Mouse (Mus musculus): ENCODE results near the gene Rbfox3. TPM values are rescaled to one million over a fixed set of nuclear protein-coding genes. Genes with fewer than 3 reads are reported as not detected.

Rbfox3 gene
- polyA plus RNA-seq, 1 experiment from 2014 or later: 56.3 TPM

- WGBS: 81% methylated on average over 13 of the region's 13 CpGs
- Histone ChIP-seq H3K4me3 (replicated peaks; ENCODE audit: low read length) (no peak overlapping the region), H3K4me1 (replicated peaks; ENCODE audit: control insufficient read depth, insufficient read depth, low read length) (peaks cover 5% of the 10 kb centered on the region; the same call in 1 of the 2 replicates), H3K27me3 (replicated peaks; ENCODE audit: control insufficient read depth, insufficient read depth, low read length) (no peaks in the 10 kb centered on the region), H3K36me3 (ENCODE audit: control insufficient read depth, insufficient read depth) (no peaks in the 10 kb centered on the region), H3K9ac (replicated peaks; ENCODE audit: low read depth, low read length) (no peak overlapping the region), H3K9me3 (ENCODE audit: control insufficient read depth, low read length) (no peaks in the 10 kb centered on the region), H3K27ac (ENCODE audit: low read length) (no peak overlapping the region), H3K4me2 (ENCODE audit: low read length) (no peak overlapping the region)
- no peak for ATAC-seq
Measured at GRCm38 (mm10) chr11:118652401-118653240, 258.8 kb downstream of the Rbfox3 start.

DNA sequence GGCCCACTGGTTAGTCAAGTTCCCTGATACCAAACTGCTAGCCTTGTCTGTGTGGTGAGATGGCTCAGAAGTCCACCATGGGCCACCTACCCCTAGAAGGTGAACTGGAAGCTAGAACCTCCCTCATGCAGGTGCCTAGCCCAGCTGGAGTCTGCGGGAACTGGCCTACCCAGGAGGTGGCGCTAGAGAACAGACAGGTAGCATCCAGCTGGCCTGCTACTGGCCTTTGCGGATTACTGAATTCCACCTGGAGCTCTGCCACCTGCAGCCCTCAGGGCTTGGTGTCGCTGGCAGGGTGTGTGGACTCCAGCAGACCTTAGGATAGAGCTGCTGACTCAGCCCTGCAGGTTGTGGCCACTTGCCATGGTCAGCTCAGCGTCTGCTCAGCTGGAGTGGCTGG is 263.0 kb downstream of the Rbfox3 start:
- Histone ChIP-seq H3K9me3 (ENCODE audit: control insufficient read depth, low read length) (0 out of 2 replicates have a peak, but pooled peaks cover 4% of the 10 kb centered on the region), H3K4me2 (ENCODE audit: low read length) (no peak overlapping the region), H3K9ac (replicated peaks; ENCODE audit: low read depth, low read length) (no peak overlapping the region), H3K27ac (ENCODE audit: low read length) (no peak overlapping the region), H3K36me3 (ENCODE audit: control insufficient read depth, insufficient read depth) (no peaks in the 10 kb centered on the region), H3K4me1 (replicated peaks; ENCODE audit: control insufficient read depth, insufficient read depth, low read length) (peaks cover 5% of the 10 kb centered on the region; the same call in 1 of the 2 replicates), H3K4me3 (replicated peaks; ENCODE audit: low read length) (no peak overlapping the region), H3K27me3 (replicated peaks; ENCODE audit: control insufficient read depth, insufficient read depth, low read length) (no peaks in the 10 kb centered on the region)
- no peak for ATAC-seq
- WGBS: 16% methylated on average over 5 of the region's 5 CpGs

GRCm38 (mm10) chr11:118646864-118647263 is 264.5 kb downstream of the Rbfox3 start:
- WGBS: 83% methylated on average over 3 of the region's 3 CpGs
- Histone ChIP-seq H3K4me1 (replicated peaks; ENCODE audit: control insufficient read depth, insufficient read depth, low read length) (peaks cover 2% of the 10 kb centered on the region; the same call in 1 of the 2 replicates), H3K4me2 (ENCODE audit: low read length) (no peak overlapping the region), H3K4me3 (replicated peaks; ENCODE audit: low read length) (no peak overlapping the region), H3K36me3 (ENCODE audit: control insufficient read depth, insufficient read depth) (no peaks in the 10 kb centered on the region), H3K9ac (replicated peaks; ENCODE audit: low read depth, low read length) (no peak overlapping the region), H3K27ac (ENCODE audit: low read length) (no peak overlapping the region), H3K27me3 (replicated peaks; ENCODE audit: control insufficient read depth, insufficient read depth, low read length) (no peaks in the 10 kb centered on the region), H3K9me3 (ENCODE audit: control insufficient read depth, low read length) (0 out of 2 replicates have a peak, but pooled peaks cover 4% of the 10 kb centered on the region)
- ATAC-seq: no peak

DNA sequence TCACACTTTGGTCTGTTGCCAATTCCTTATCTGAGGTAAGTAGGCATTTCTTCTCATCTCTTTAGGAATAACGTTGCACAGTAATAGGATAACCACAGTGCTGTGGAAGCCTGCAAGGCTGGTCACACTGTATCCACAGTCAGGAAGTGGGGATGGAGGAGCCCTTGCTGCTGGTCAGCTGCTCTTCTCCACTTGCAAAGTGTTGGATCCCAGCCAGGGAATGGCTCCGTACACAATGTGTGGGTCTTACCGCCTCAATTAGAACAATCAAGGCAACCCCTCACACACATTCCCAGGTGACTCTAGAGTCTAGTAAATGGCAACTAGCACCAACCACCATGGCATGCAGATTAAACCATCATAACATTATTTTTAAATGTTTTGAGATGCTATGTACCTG is 266.2 kb downstream of the Rbfox3 start:
- no peaks in the 10 kb centered on the region for H3K27me3 ChIP-seq (replicated peaks; ENCODE audit: control insufficient read depth, insufficient read depth, low read length)
- ATAC-seq: no peak
- 78% methylated on average over 3 of the region's 3 CpGs for WGBS

GRCm38 (mm10) chr11:118640706-118641105 is 270.7 kb downstream of the Rbfox3 start:
- no peak for ATAC-seq
- no peaks in the 10 kb centered on the region for H3K4me1 ChIP-seq (replicated peaks; ENCODE audit: control insufficient read depth, insufficient read depth, low read length)
- WGBS: 88% methylated on average over 4 of the region's 4 CpGs

More for the DNA sequence above, 266.2 kb downstream of the Rbfox3 start:
- Histone ChIP-seq H3K27ac (ENCODE audit: low read length) (no peak overlapping the region), H3K4me3 (replicated peaks; ENCODE audit: low read length) (no peak overlapping the region), H3K9ac (replicated peaks; ENCODE audit: low read depth, low read length) (no peak overlapping the region), H3K4me1 (replicated peaks; ENCODE audit: control insufficient read depth, insufficient read depth, low read length) (no peaks in the 10 kb centered on the region), H3K36me3 (ENCODE audit: control insufficient read depth, insufficient read depth) (no peaks in the 10 kb centered on the region), H3K4me2 (ENCODE audit: low read length) (no peak overlapping the region), H3K9me3 (ENCODE audit: control insufficient read depth, low read length) (0 out of 2 replicates have a peak, but pooled peaks cover 4% of the 10 kb centered on the region)

DNA sequence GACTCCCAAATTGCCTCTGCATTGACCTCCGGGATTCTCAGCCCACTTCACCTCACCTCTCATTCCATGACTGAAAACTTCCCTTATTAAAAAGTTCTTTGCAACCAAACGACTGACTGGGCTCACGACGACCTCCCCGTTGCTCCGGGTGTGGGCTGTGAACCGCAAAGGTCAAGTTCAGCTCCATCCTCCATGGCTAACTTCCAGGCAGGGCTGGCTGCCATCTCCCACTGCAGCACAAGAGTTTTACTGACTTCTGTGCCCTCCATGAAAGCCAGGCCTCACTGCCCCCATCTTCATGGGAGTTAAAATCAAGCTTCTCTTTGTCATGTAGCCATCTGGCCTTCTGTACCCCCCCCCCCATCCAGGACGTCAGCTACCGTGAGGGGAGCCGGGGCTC is 273.7 kb downstream of the Rbfox3 start:
- no peaks in the 10 kb centered on the region for H3K27me3 ChIP-seq (replicated peaks; ENCODE audit: control insufficient read depth, insufficient read depth, low read length)
- H3K9ac ChIP-seq (replicated peaks; ENCODE audit: low read depth, low read length): no peak overlapping the region
- no peaks in the 10 kb centered on the region for H3K36me3 ChIP-seq (ENCODE audit: control insufficient read depth, insufficient read depth)
- ATAC-seq: no peak
- no peaks in the 10 kb centered on the region for H3K9me3 ChIP-seq (ENCODE audit: control insufficient read depth, low read length)
- WGBS: 73% methylated on average over 10 of the region's 10 CpGs
- no peak overlapping the region for H3K4me2 ChIP-seq (ENCODE audit: low read length)
- no peaks in the 10 kb centered on the region for H3K4me1 ChIP-seq (replicated peaks; ENCODE audit: control insufficient read depth, insufficient read depth, low read length)
- H3K4me3 ChIP-seq (replicated peaks; ENCODE audit: low read length): no peak overlapping the region
- no peak overlapping the region for H3K27ac ChIP-seq (ENCODE audit: low read length)

More at GRCm38 (mm10) chr11:118640706-118641105, 270.7 kb downstream of the Rbfox3 start:
- no peak overlapping the region for H3K27ac ChIP-seq (ENCODE audit: low read length)
- 0 out of 2 replicates have a peak, but pooled peaks cover 4% of the 10 kb centered on the region for H3K9me3 ChIP-seq (ENCODE audit: control insufficient read depth, low read length)
- no peak overlapping the region for H3K4me2 ChIP-seq (ENCODE audit: low read length)
- H3K9ac ChIP-seq (replicated peaks; ENCODE audit: low read depth, low read length): no peak overlapping the region
- H3K27me3 ChIP-seq (replicated peaks; ENCODE audit: control insufficient read depth, insufficient read depth, low read length): no peaks in the 10 kb centered on the region
- no peaks in the 10 kb centered on the region for H3K36me3 ChIP-seq (ENCODE audit: control insufficient read depth, insufficient read depth)
- H3K4me3 ChIP-seq (replicated peaks; ENCODE audit: low read length): no peak overlapping the region

- Histone ChIP-seq H3K4me1 (replicated peaks; ENCODE audit: control insufficient read depth, insufficient read depth, low read length) (no peaks in the 10 kb centered on the region), H3K36me3 (ENCODE audit: control insufficient read depth, insufficient read depth) (no peaks in the 10 kb centered on the region), H3K9ac (replicated peaks; ENCODE audit: low read depth, low read length) (no peak overlapping the region), H3K4me2 (ENCODE audit: low read length) (no peak overlapping the region), H3K27me3 (replicated peaks; ENCODE audit: control insufficient read depth, insufficient read depth, low read length) (no peaks in the 10 kb centered on the region), H3K9me3 (ENCODE audit: control insufficient read depth, low read length) (no peaks in the 10 kb centered on the region), H3K4me3 (replicated peaks; ENCODE audit: low read length) (no peak overlapping the region), H3K27ac (ENCODE audit: low read length) (no peak overlapping the region)
- no peak for ATAC-seq
- 50% methylated on average over 8 of the region's 8 CpGs for WGBS
Measured at GRCm38 (mm10) chr11:118634647-118635046, 276.8 kb downstream of the Rbfox3 start.

DNA sequence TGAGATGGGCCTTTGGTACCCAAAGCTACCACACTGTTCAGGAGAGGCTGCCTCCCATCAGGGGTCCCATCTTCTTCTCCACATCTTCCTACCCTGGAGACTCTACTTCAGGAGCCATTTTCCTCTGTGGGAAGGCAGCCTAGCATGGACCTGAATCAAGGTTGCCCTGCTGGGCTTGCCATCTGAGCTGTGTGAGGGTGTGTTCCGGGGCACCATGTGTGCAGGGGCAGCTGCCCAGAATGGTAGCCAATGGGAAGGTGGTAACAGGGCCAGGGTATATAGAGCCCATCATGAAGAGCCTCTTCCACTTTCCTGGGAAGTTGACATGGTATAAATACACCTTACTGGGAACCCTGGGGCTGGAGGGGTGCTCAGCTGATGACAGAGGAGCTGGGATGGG is 281.7 kb downstream of the Rbfox3 start:
- Histone ChIP-seq H3K4me2 (ENCODE audit: low read length) (no peak overlapping the region), H3K9ac (replicated peaks; ENCODE audit: low read depth, low read length) (no peak overlapping the region), H3K27ac (ENCODE audit: low read length) (no peak overlapping the region), H3K4me1 (replicated peaks; ENCODE audit: control insufficient read depth, insufficient read depth, low read length) (no peaks in the 10 kb centered on the region), H3K4me3 (replicated peaks; ENCODE audit: low read length) (no peak overlapping the region), H3K27me3 (replicated peaks; ENCODE audit: control insufficient read depth, insufficient read depth, low read length) (no peaks in the 10 kb centered on the region), H3K9me3 (ENCODE audit: control insufficient read depth, low read length) (no peaks in the 10 kb centered on the region), H3K36me3 (ENCODE audit: control insufficient read depth, insufficient read depth) (no peaks in the 10 kb centered on the region)
- ATAC-seq: no peak
- 86% methylated on average over 1 of the region's 1 CpGs for WGBS

- no peak for ATAC-seq
- WGBS: 69% methylated on average over 5 of the region's 5 CpGs
Measured at GRCm38 (mm10) chr11:118627541-118627940, 283.9 kb downstream of the Rbfox3 start.

More at GRCm38 (mm10) chr11:118627541-118627940, 283.9 kb downstream of the Rbfox3 start:
- no peaks in the 10 kb centered on the region for H3K9me3 ChIP-seq (ENCODE audit: control insufficient read depth, low read length)
- no peak overlapping the region for H3K4me2 ChIP-seq (ENCODE audit: low read length)
- no peaks in the 10 kb centered on the region for H3K4me1 ChIP-seq (replicated peaks; ENCODE audit: control insufficient read depth, insufficient read depth, low read length)
- no peaks in the 10 kb centered on the region for H3K27me3 ChIP-seq (replicated peaks; ENCODE audit: control insufficient read depth, insufficient read depth, low read length)
- H3K27ac ChIP-seq (ENCODE audit: low read length): no peak overlapping the region
- no peaks in the 10 kb centered on the region for H3K36me3 ChIP-seq (ENCODE audit: control insufficient read depth, insufficient read depth)
- H3K9ac ChIP-seq (replicated peaks; ENCODE audit: low read depth, low read length): no peak overlapping the region
- H3K4me3 ChIP-seq (replicated peaks; ENCODE audit: low read length): no peak overlapping the region
